Mouse (Mus musculus) bone marrow, adult 2 months (tissue): Measurements from ENCODE around the gene Zfp385a. TPM values are rescaled to one million over a fixed set of nuclear protein-coding genes. Genes with fewer than 3 reads are reported as not detected.

Source experiments
- H3K27ac ChIP-seq: fragments of 200-500 bp; 2 replicates; pipeline ENCODE4 v1.5.1; 2012; ENCODE audit warnings: low read depth, mild to moderate bottlenecking, control low read depth, inconsistent platforms, low read length; ENCODE audit not compliant: control insufficient read depth, poor library complexity, insufficient read depth
- H3K4me1 ChIP-seq: fragments of 200-500 bp; 2 replicates; pipeline ENCODE4 v1.6.1; 2011; ENCODE audit warnings: low read length; ENCODE audit not compliant: control insufficient read depth, insufficient read depth
- H3K4me3 ChIP-seq: fragments of 200-500 bp; replicated peaks from 2 replicates; pipeline ENCODE3; 2011; ENCODE audit warnings: mild to moderate bottlenecking, low read depth, low read length, control low read depth; ENCODE audit not compliant: control insufficient read depth
- CTCF ChIP-seq: fragments of 200-500 bp; IDR thresholded peaks from 2 replicates; pipeline ENCODE4 v1.5.1; 2011; ENCODE audit warnings: low read length, control low read depth; ENCODE audit not compliant: control insufficient read depth, insufficient read depth
- POLR2A ChIP-seq: fragments of 200-500 bp; IDR thresholded peaks from 2 replicates; pipeline ENCODE4 v1.6.1; 2011; ENCODE audit warnings: low read depth, mild to moderate bottlenecking, control low read depth, low read length, borderline replicate concordance; ENCODE audit not compliant: control insufficient read depth
- WGBS: fragments of 180-500 bp; shearing (Covaris S2); methylation state at CpG from one replicate; pipeline ENCODE4 v1.1.7; 2018; 5-methylcytosine and 5-hydroxymethylcytosine counted together
- polyA plus RNA-seq: library from polyadenylated mRNA; stranded (reverse); fragments of >200 nt; gene quantifications from 2 replicates; pipeline ENCODE4 v1.2.4, GENCODE M21; 2011; ENCODE audit warnings: low replicate concordance; ENCODE audit not compliant: missing spikeins, insufficient read depth, insufficient read length

The Zfp385a gene
- polyA plus RNA-seq, 1 experiment, result 12.7 TPM

GRCm38 (mm10) chr15:103298026-103298425, 41.9 kb downstream of the Zfp385a start:
- no peak overlapping the region for H3K4me3 ChIP-seq
- 84% methylated on average over 3 of the region's 3 CpGs for WGBS
- TF ChIP-seq CTCF (no peak), POLR2A (no peak)
- H3K4me1 ChIP-seq, result no peaks in the 10 kb centered on the region; the same call in 1 of the 2 replicates
- no peak overlapping the region for H3K27ac ChIP-seq

DNA sequence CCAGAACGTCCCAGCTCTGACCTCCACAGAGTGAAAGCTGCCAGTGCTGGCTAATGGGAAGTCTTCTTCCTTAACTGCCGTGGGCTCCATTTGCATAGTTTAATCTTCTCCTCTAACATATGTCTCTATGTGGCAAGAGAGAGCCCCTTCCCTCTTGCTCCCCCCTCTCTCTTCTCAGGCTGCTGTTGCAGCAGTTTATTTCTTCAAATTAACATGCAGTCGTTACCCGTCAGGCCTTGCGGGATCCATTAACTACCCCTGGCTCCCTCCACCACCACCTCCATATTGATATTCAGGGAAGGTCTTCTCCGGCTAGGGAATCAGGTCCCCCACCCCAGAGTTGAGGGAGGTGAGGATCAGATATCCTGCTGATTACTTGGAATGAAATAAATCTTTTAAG, 42.6 kb downstream of the Zfp385a start:
- TF ChIP-seq CTCF (no peak), POLR2A (no peak)
- Histone ChIP-seq H3K4me1 (no peaks in the 10 kb centered on the region; the same call in 1 of the 2 replicates), H3K27ac (no peak overlapping the region), H3K4me3 (no peak overlapping the region)
- WGBS, result 79% methylated on average over 6 of the region's 6 CpGs

GRCm38 (mm10) chr15:103295851-103296250, 44.0 kb downstream of the Zfp385a start:
- 34% methylated on average over 5 of the region's 5 CpGs for WGBS
- no peak overlapping the region for H3K27ac ChIP-seq
- no peaks in the 10 kb centered on the region for H3K4me1 ChIP-seq
- no peak overlapping the region for H3K4me3 ChIP-seq
- no peak for TF ChIP-seq POLR2A
- TF ChIP-seq CTCF, result no peak

- no peak for TF ChIP-seq POLR2A
- TF ChIP-seq CTCF, result no peak
- Histone ChIP-seq H3K27ac (no peak overlapping the region), H3K4me1 (no peaks in the 10 kb centered on the region), H3K4me3 (no peak overlapping the region)
- WGBS, result 67% methylated on average over 2 of the region's 2 CpGs
Observed at GRCm38 (mm10) chr15:103294649-103295048, 45.2 kb downstream of the Zfp385a start.

DNA sequence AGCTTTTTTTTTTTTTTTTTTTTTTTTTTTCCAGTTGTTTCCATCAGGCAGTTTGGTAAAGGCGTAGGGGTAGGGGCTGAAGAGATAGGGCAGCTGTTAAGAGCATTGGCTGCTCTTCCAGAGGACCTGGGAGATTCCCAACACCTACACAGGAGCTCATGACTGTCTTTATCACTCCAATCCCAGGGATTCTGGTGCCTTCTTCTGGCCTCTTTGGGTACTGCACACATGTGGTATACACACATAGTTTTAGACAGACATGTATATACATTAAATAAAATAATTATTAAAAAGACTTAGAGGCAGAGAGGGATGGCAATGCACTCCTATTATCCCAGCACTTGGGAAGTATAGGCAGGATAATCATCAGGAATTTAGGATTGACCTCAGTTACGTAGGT, 46.5 kb downstream of the Zfp385a start:
- H3K4me1 ChIP-seq, result no peaks in the 10 kb centered on the region
- 92% methylated on average over 2 of the region's 2 CpGs for WGBS
- H3K4me3 ChIP-seq, result no peak overlapping the region
- TF ChIP-seq CTCF (no peak), POLR2A (no peak)
- H3K27ac ChIP-seq, result no peak overlapping the region

- no peaks in the 10 kb centered on the region for H3K4me1 ChIP-seq
- H3K27ac ChIP-seq, result no peak overlapping the region
- H3K4me3 ChIP-seq, result no peak overlapping the region
- TF ChIP-seq CTCF (no peak), POLR2A (no peak)
- 70% methylated on average over 4 of the region's 4 CpGs for WGBS
Observed at GRCm38 (mm10) chr15:103292673-103293345, 47.1 kb downstream of the Zfp385a start.

DNA sequence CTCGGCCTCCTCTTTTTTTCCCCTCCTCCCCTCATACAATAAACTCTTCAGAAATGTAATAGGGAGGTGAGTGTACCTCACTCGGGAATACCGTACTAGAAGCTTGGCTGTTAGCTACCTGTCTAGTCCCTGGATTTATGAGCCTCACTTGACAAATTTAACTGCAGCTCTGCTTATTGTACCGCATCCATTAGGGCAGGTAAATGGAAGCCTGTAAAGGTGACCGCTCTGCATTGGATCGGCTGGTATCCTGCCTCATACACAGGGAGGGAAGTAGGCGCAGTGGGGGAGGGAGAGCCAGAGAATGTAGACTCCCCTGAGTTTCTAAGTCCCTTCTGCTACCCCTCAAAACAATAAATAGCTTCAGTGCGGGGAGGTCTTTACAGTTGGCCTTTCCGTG, 49.0 kb downstream of the Zfp385a start:
- Histone ChIP-seq H3K4me1 (no peaks in the 10 kb centered on the region), H3K27ac (no peak overlapping the region), H3K4me3 (no peak overlapping the region)
- WGBS, result 92% methylated on average over 9 of the region's 9 CpGs
- no peak for TF ChIP-seq CTCF
- TF ChIP-seq POLR2A, result no peak

DNA sequence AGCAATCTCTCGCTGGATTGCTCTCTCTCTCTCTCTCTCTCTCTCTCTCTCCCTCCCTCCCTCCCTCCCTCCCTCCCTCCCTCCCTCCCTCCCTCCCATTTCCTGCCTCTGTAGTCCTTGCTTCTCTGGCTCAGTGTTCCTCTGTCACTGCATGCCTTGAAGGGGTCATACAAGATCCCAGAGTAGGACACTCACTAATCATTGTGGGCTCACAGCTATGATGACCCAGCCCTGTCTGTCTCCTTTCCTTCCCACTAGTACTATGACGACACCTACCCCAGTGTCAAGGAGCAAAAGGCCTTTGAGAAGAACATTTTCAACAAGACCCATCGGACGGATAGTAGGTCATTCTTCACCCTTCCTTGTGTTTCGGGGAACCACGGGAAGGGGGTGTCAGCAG, 49.5 kb downstream of the Zfp385a start:
- no peak for TF ChIP-seq CTCF
- no peak for TF ChIP-seq POLR2A
- 78% methylated on average over 6 of the region's 6 CpGs for WGBS
- no peak overlapping the region for H3K4me3 ChIP-seq
- H3K27ac ChIP-seq, result no peak overlapping the region
- no peaks in the 10 kb centered on the region for H3K4me1 ChIP-seq

GRCm38 (mm10) chr15:103289600-103289999, 50.3 kb downstream of the Zfp385a start:
- Histone ChIP-seq H3K27ac (no peak overlapping the region), H3K4me1 (no peaks in the 10 kb centered on the region), H3K4me3 (no peak overlapping the region)
- 87% methylated on average over 5 of the region's 5 CpGs for WGBS
- TF ChIP-seq CTCF, result no peak
- TF ChIP-seq POLR2A, result no peak
